Mouse (Mus musculus) retina, postnatal 7 days (tissue): ENCODE measurements around the gene Disc1.

Source experiments
- DNase-seq: peaks from one replicate; pipeline ENCODE4 v3.0.0-alpha.2; 2012; ENCODE audit warnings: low read depth, low spot score

The Disc1 gene

DNA sequence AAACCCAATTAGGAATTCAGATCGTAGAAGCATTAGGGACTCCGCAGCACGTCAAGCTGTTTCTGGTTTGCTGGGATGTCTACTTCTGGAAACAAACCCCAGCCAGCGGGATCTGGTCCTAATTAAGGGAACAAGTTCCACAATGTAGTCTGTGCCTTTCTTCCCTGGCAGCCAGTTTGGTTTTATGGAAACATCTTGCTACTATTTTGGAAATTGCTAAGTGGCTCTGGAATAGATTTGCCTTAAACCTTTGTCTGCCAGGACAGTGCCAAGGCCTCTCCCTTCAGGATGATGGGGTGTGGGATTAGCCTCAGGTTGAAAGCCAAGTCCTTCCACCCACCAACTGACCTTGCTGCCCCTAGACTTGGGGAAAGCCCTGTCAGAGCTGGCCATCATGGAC lies 164.7 kb downstream of the Disc1 start:
- no peak for DNase-seq

DNA sequence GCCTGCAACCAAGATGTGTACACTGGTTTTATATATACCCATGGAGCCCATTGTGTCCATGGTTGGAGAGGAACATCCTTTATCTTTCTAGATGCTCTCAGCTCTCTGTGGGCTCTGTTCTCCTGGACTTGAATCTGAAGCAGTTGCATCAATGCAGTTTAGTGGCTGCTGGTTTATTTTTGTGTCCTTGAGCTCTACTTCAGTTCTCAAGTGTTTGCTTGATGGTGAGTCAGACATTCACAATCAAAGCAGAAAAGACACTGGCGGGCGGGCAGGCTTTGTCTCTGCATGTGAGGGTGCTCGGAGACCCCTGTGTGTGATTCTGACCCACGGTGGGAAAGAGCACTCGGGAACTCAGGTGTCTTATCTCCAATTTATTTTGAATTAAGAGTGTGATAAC lies 166.6 kb downstream of the Disc1 start:
- DNase-seq: no peak

DNA sequence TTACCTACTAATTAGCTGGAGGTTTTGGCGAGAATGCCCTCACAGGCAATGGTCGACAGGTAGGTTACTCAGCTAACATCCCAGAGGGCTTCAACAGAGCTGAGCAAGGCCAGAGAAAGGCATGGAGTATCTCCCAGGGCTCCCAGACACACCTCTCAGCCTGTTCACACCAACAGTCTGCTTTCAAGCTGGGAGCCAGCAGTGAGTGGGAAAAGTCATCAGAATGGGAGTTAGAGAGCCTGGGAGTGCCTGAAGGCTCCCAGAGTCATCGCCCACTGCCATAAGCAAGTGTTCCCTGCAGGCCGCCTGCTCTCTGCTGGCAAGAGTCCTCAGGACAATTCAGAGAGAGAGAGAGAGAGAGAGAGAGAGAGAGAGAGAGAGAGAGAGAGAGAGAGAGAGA lies 167.1 kb downstream of the Disc1 start:
- DNase-seq: no peak

GRCm38 (mm10) chr8:125223031-125223753 lies 169.2 kb downstream of the Disc1 start:
- no peak for DNase-seq

DNA sequence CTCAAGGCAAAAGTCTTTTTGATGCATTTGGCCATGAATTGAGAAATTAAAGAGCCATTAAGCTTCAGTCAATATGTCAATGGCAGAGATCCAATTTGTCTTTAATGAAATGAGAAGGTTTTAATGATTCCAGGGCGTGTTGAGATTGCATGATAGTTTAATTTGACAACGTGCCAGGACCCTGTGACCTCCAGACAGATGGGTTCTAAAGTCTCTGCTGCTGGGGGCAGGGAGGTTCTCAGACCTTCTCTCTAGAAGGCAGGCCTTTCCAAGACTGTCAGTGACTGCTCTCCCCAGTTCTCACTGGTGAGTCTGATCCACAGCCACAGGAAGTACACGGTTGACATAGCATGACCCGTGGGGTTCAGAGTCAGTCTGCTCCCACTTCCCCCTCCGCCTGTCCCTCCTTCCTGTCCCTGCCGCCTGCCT lies 170.3 kb downstream of the Disc1 start:
- DNase-seq: no peak

GRCm38 (mm10) chr8:125225266-125225665 lies 171.3 kb downstream of the Disc1 start:
- no peak for DNase-seq

- no peak for DNase-seq
These were observed 173.1 kb downstream of the Disc1 start for GRCm38 (mm10) chr8:125226989-125227624.

- no peak for DNase-seq
These were observed 176.6 kb downstream of the Disc1 start for GRCm38 (mm10) chr8:125230526-125231131.

- DNase-seq: no peak
These were observed 178.7 kb downstream of the Disc1 start for GRCm38 (mm10) chr8:125232724-125233123.

GRCm38 (mm10) chr8:125235898-125236835 lies 182.2 kb downstream of the Disc1 start:
- no peak for DNase-seq

- DNase-seq: no peak
These were observed 186.8 kb downstream of the Disc1 start for GRCm38 (mm10) chr8:125240763-125241162.

- DNase-seq: no peak
These were observed 188.4 kb downstream of the Disc1 start for GRCm38 (mm10) chr8:125242382-125242781.

GRCm38 (mm10) chr8:125242921-125243320 lies 188.9 kb downstream of the Disc1 start:
- no peak for DNase-seq

DNA sequence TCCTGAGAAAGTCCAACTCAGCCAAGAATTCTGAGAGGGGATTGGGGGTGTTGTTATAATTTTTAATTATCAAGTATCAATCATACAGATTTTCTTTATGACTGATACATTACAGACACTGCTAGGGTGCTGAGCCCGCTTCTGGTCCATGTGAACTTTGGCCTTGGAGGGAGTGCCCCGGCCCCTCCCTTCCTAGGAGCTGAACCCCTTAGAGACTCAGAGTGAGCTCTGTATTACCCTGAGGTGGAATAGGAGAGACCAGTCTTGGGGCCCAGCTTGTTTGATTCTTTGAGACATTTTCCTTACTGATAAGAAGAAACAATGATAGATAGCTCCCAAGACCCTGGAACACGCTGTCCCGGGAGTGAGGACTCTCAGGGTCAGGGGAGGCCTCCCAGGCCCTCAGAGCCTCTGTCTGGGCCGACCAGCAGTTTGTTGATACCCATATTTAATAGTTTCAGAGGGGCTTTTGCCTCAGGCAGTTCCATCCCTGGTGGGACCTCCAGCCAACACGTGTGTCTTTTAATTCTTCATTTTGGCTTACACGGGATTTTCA lies 192.8 kb downstream of the Disc1 start:
- no peak for DNase-seq

- DNase-seq: no peak
These were observed 193.4 kb downstream of the Disc1 start for GRCm38 (mm10) chr8:125247349-125247748.

GRCm38 (mm10) chr8:125252946-125253345 lies 199.0 kb downstream of the Disc1 start:
- DNase-seq: no peak

GRCm38 (mm10) chr8:125253505-125254180 lies 199.6 kb downstream of the Disc1 start:
- no peak for DNase-seq

- peak; percentile 87 for DNase-seq
These were observed 200.4 kb downstream of the Disc1 start for GRCm38 (mm10) chr8:125254188-125255005.

DNA sequence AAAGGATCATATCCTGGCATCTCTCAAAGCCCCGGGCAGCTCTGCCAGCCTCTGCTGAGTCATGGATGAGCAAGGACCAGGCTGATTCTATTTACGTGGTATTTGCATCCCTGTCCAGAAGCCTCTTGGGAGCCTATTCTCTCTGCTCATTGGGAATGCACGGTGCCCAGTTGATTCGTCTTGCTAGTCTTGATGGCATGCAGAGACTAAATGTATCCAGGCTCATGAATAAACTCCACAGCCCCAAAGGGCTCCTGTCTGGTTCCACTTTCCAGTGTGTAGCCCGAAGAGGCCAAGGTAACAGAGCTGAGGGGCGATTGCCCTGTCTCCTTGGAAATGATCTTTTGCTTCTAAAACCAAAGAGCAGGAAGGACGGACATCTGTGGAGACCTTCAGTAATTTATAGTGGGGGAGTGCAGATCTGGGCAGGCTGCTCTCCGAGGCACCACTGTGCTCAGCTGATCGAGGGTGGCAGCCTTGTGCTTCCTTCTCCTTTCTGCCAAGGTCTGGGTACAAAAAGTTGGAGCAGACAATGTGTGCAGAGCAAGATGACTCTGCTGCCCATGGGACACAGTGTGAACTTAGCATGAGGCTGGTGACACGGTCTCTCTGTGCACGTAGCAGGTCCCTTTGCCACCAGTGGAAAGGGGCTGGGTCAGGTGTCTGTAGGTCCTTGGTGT lies 201.2 kb downstream of the Disc1 start:
- no peak for DNase-seq
